Mouse (Mus musculus) cortical plate, adult 2 months (tissue): ENCODE results near the gene Tmem164.

Experiments
- CTCF ChIP-seq: fragments of 200-500 bp; IDR thresholded peaks from 2 replicates; pipeline ENCODE4 v1.5.1; 2011; ENCODE audit warnings: mild to moderate bottlenecking, control low read depth, low read length; ENCODE audit not compliant: insufficient read depth; ENCODE audit errors: extremely low read depth
- POLR2A ChIP-seq: fragments of 200-500 bp; IDR thresholded peaks from 2 replicates; pipeline ENCODE4 v1.6.1; 2011; ENCODE audit warnings: mild to moderate bottlenecking, low read length, control low read depth; ENCODE audit not compliant: insufficient read depth; ENCODE audit errors: extremely low read depth

GRCm38 (mm10) chrX:142650117-142650764 is 31.0 kb upstream of the Tmem164 start:
- TF ChIP-seq POLR2A (no peak), CTCF (no peak)
